Mouse (Mus musculus): ENCODE results near the gene Snx20. TPM values are rescaled to one million over a fixed set of nuclear protein-coding genes. Genes with fewer than 3 reads are reported as not detected.

The Snx20 gene
- total RNA-seq (2014; rRNA removed; ENCODE audit: low replicate concordance) (1.7 and 7.3 TPM in 2 replicates), polyA plus RNA-seq (2015; fragmentation: Nextera tagmentation; extraction: Ambion mirVana) (1.7 and 2.0 TPM in 2 replicates)

- no peak for DNase-seq (ENCODE audit: low spot score)
- Histone ChIP-seq H3K4me1 (ENCODE audit: control insufficient read depth, insufficient read depth) (0 out of 2 replicates have a peak, but pooled peaks cover 3% of the 10 kb centered on the region), H3K36me3 (replicated peaks; ENCODE audit: control insufficient read depth, insufficient read depth, low read length) (no peaks in the 10 kb centered on the region), H3K27ac (ENCODE audit: low read depth) (peak within 1 kb of the TSS; percentile 58), H3K27me3 (ENCODE audit: control insufficient read depth, insufficient read depth, low read length) (0 out of 2 replicates have a peak, but pooled peaks cover 4% of the 10 kb centered on the region), H3K4me2 (ENCODE audit: low read depth, low read length) (peak within 1 kb of the TSS; percentile 45), H3K9ac (replicated peaks; ENCODE audit: low read depth, low read length) (no peak within 1 kb of the TSS), H3K9me3 (replicated peaks; ENCODE audit: control insufficient read depth, low read length) (no peaks in the 10 kb centered on the region), H3K4me3 (ENCODE audit: low read depth, low read length) (peak within 1 kb of the TSS; percentile 39)
- WGBS: 73% methylated on average over 14 of the region's 14 CpGs
- TF ChIP-seq CTCF (IDR thresholded peaks at IDR 0.05; ENCODE audit: low read depth) (no peak), EP300 (IDR thresholded peaks at IDR 0.05; ENCODE audit: low read depth) (no peak)
- no peak for ATAC-seq (ENCODE audit: insufficient read depth, low read depth)
Observed at GRCm38 (mm10) chr8:88635474-88636397, at the start of gene Snx20. TSS of gene Snx20 (minus strand) at chr8:88636128.

DNA sequence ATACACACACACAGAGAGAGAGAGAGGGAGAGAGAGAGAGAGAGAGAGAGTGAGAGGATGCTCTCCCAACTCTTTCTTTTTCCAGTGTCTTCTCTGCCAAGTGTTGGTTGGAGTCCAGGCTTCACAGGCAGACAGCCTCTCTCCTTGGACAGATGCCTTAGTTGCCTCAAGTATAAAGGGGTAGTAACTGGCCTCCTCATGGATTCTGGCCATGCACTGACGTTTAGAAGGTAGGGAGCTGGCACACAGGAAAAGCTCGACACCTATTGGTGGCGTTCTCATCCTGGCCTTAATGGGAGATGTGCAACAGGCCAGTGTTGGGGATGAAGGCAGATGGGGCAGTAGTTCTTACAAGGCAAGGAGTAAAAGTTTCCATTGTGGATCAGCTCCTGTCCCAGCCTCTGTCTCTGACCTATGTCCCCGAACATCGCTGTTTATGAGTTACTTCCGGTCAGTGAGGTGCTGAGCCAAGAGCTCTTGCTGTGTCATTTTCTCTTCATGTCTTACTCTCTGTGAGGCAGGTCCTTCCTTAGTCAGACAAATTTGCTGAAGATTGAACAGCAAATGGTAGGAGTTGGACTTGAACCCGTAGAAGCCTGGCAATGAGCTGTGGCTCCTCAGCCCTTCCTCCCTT, 47.8 kb upstream of the Snx20 start:
- Histone ChIP-seq H3K4me3 (ENCODE audit: low read depth, low read length) (no peak overlapping the region), H3K36me3 (replicated peaks; ENCODE audit: control insufficient read depth, insufficient read depth, low read length) (no peaks in the 10 kb centered on the region), H3K27me3 (ENCODE audit: control insufficient read depth, insufficient read depth, low read length) (no peaks in the 10 kb centered on the region), H3K4me1 (ENCODE audit: control insufficient read depth, insufficient read depth) (no peaks in the 10 kb centered on the region), H3K9me3 (replicated peaks; ENCODE audit: control insufficient read depth, low read length) (no peaks in the 10 kb centered on the region), H3K9ac (replicated peaks; ENCODE audit: low read depth, low read length) (no peak overlapping the region), H3K4me2 (ENCODE audit: low read depth, low read length) (no peak overlapping the region), H3K27ac (ENCODE audit: low read depth) (no peak overlapping the region)
- TF ChIP-seq EP300 (IDR thresholded peaks at IDR 0.05; ENCODE audit: low read depth) (no peak), CTCF (IDR thresholded peaks at IDR 0.05; ENCODE audit: low read depth) (no peak)
- ATAC-seq (ENCODE audit: insufficient read depth, low read depth): no peak
- DNase-seq (ENCODE audit: low spot score): no peak
- whole genome bisulfite sequencing: 71% methylated on average over 7 of the region's 7 CpGs

DNA sequence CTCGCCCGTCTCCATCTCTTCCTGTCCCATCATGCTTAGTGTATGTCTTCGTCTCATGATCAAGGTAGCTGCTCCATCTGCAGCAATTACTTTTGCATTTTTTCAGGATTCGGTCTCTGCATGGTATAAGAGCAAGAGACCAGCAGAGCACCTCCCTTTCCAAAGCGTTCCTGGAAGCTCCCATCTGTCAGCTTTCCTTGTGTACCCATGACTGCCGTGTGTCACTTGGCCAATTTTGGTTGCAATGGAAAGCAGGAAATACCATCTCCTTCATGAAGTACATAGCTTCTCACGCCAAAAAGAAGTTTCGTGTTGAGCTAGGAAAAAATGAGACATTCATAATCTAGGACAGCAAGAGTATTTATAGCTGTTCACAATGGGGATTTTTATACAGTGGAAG, 45.1 kb upstream of the Snx20 start:
- TF ChIP-seq EP300 (IDR thresholded peaks at IDR 0.05; ENCODE audit: low read depth) (no peak), CTCF (IDR thresholded peaks at IDR 0.05; ENCODE audit: low read depth) (no peak)
- WGBS: 74% methylated on average over 8 of the region's 8 CpGs

DNA sequence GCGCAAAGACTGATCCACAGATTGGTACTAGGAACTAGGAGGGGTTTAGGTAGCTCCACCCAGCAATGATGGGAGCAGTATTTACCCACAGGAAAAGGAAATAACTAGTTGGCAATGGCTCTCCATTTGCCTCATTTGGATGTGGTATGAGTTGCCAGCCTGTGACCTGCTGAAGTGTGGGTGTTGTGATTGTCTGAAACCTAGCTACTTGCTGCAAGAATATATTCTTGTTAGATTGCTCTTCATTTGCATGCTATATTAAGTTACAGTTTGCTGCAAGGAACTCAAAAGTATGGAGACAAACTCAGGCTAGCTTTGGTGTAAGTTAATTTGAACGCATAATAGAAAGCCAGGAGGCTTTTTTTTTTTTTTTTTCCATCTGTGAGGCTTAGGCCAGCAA, 44.6 kb upstream of the Snx20 start:
- DNase-seq (ENCODE audit: low spot score) (no peak), ATAC-seq (ENCODE audit: insufficient read depth, low read depth) (no peak)
- no peak overlapping the region for H3K4me2 ChIP-seq (ENCODE audit: low read depth, low read length)
- H3K27ac ChIP-seq (ENCODE audit: low read depth): no peak overlapping the region
- no peaks in the 10 kb centered on the region for H3K36me3 ChIP-seq (replicated peaks; ENCODE audit: control insufficient read depth, insufficient read depth, low read length)
- TF ChIP-seq EP300 (IDR thresholded peaks at IDR 0.05; ENCODE audit: low read depth) (no peak), CTCF (IDR thresholded peaks at IDR 0.05; ENCODE audit: low read depth) (no peak)
- no peaks in the 10 kb centered on the region for H3K4me1 ChIP-seq (ENCODE audit: control insufficient read depth, insufficient read depth)
- WGBS: 89% methylated on average over 2 of the region's 2 CpGs
- H3K9me3 ChIP-seq (replicated peaks; ENCODE audit: control insufficient read depth, low read length): no peaks in the 10 kb centered on the region
- H3K4me3 ChIP-seq (ENCODE audit: low read depth, low read length): no peak overlapping the region
- no peak overlapping the region for H3K9ac ChIP-seq (replicated peaks; ENCODE audit: low read depth, low read length)
- no peaks in the 10 kb centered on the region for H3K27me3 ChIP-seq (ENCODE audit: control insufficient read depth, insufficient read depth, low read length)

More for the DNA sequence above, 45.1 kb upstream of the Snx20 start:
- Histone ChIP-seq H3K9me3 (replicated peaks; ENCODE audit: control insufficient read depth, low read length) (no peaks in the 10 kb centered on the region), H3K9ac (replicated peaks; ENCODE audit: low read depth, low read length) (no peak overlapping the region), H3K4me3 (ENCODE audit: low read depth, low read length) (no peak overlapping the region), H3K27ac (ENCODE audit: low read depth) (no peak overlapping the region), H3K36me3 (replicated peaks; ENCODE audit: control insufficient read depth, insufficient read depth, low read length) (no peaks in the 10 kb centered on the region), H3K27me3 (ENCODE audit: control insufficient read depth, insufficient read depth, low read length) (no peaks in the 10 kb centered on the region), H3K4me2 (ENCODE audit: low read depth, low read length) (no peak overlapping the region), H3K4me1 (ENCODE audit: control insufficient read depth, insufficient read depth) (no peaks in the 10 kb centered on the region)
- DNase-seq (ENCODE audit: low spot score): no peak
- ATAC-seq (ENCODE audit: insufficient read depth, low read depth): no peak

- no peak overlapping the region for H3K27ac ChIP-seq (ENCODE audit: low read depth)
- no peak overlapping the region for H3K4me2 ChIP-seq (ENCODE audit: low read depth, low read length)
- no peaks in the 10 kb centered on the region for H3K4me1 ChIP-seq (ENCODE audit: control insufficient read depth, insufficient read depth)
- no peaks in the 10 kb centered on the region for H3K36me3 ChIP-seq (replicated peaks; ENCODE audit: control insufficient read depth, insufficient read depth, low read length)
- DNase-seq (ENCODE audit: low spot score) (no peak), ATAC-seq (ENCODE audit: insufficient read depth, low read depth) (no peak)
- no peak for TF ChIP-seq EP300 (IDR thresholded peaks at IDR 0.05; ENCODE audit: low read depth)
- TF ChIP-seq CTCF (IDR thresholded peaks at IDR 0.05; ENCODE audit: low read depth): no peak
- H3K4me3 ChIP-seq (ENCODE audit: low read depth, low read length): no peak overlapping the region
- no peaks in the 10 kb centered on the region for H3K9me3 ChIP-seq (replicated peaks; ENCODE audit: control insufficient read depth, low read length)
- WGBS: 74% methylated on average over 8 of the region's 8 CpGs
- H3K9ac ChIP-seq (replicated peaks; ENCODE audit: low read depth, low read length): no peak overlapping the region
- no peaks in the 10 kb centered on the region for H3K27me3 ChIP-seq (ENCODE audit: control insufficient read depth, insufficient read depth, low read length)
Observed at GRCm38 (mm10) chr8:88677071-88677470, 41.1 kb upstream of the Snx20 start.

Data from heart, postnatal 0 days (tissue).